Mouse (Mus musculus): ENCODE measurements around the gene Acaca.
"Not testable (repeated sequence)": the region's sequence is repeated elsewhere in the genome, so short reads cannot be mapped to it uniquely, and the experiment has no call there.

The Acaca gene

GRCm38 (mm10) chr11:84353058-84353726 is 223.7 kb downstream of the Acaca start:
- Histone ChIP-seq H3K27me3 (ENCODE audit: control insufficient read depth, insufficient read depth, low read length, poor library complexity, severe bottlenecking) (no peaks in the 10 kb centered on the region), H3K36me3 (ENCODE audit: control insufficient read depth, insufficient read depth, low read length, poor library complexity, severe bottlenecking) (no peaks in the 10 kb centered on the region)
- DNase-seq (ENCODE audit: low read depth, low spot score), result no peak

DNA sequence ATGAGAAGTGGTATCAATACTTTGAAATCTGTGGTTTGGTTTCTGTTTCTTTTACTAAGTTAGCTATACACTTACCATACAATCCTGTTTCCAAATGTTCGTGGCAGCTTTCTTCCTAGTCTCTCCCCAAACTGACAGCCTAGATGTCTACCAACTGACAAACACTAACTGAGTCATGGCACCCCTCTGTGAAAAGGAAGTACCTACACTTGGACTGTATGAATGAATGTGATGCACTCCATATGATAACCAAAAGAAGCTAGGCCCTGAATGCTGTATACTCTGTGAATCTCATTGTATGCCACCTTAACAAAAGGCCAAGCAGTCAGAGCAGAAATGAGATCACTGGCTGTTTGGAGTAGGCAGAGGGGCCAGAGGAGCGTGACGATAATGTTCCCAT is 227.8 kb downstream of the Acaca start:
- Histone ChIP-seq H3K36me3 (ENCODE audit: control insufficient read depth, insufficient read depth, low read length, poor library complexity, severe bottlenecking) (no peaks in the 10 kb centered on the region), H3K27me3 (ENCODE audit: control insufficient read depth, insufficient read depth, low read length, poor library complexity, severe bottlenecking) (no peaks in the 10 kb centered on the region)
- DNase-seq (ENCODE audit: low read depth, low spot score), result no peak

DNA sequence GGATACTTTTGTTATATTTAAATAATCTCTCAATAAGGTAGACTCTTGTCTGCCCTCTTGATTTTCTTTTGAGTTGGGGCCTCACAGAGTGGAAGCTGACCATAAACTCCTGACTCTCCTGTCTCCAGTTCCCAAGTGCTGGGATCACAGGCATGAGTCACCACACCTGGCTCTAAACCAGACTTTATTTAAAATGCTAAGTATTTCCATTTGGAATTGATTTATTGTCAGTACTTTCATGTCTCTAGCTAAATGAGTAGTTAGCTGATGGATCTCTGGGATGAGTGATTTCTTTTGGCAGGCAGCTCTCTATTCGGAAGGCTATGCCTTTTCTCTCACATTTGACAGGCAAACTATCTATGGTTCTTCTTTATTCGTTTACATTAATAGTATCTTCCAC is 228.3 kb downstream of the Acaca start:
- Histone ChIP-seq H3K27me3 (ENCODE audit: control insufficient read depth, insufficient read depth, low read length, poor library complexity, severe bottlenecking) (no peaks in the 10 kb centered on the region), H3K36me3 (ENCODE audit: control insufficient read depth, insufficient read depth, low read length, poor library complexity, severe bottlenecking) (no peaks in the 10 kb centered on the region)
- no peak for DNase-seq (ENCODE audit: low read depth, low spot score)

DNA sequence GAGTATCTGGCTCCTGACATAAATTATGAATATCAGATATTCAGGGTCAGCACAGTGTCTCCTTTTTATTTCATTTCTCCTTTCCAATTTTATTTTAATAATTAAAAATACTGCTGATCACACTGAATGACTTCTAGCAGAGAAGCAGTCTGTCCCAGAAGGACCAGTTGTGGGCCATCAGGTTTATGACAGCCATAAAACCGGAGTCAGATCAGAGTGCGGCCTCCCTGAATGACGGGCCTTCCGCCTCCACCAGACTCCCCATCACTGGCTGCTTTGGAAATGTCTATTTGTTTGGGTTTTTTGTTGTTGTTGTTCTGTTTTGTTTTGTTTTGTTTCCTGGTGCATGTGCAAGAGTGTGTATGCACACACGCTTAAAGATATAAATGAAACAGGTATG is 232.1 kb downstream of the Acaca start:
- no peak for DNase-seq (ENCODE audit: low read depth, low spot score)
- no peaks in the 10 kb centered on the region for H3K36me3 ChIP-seq (ENCODE audit: control insufficient read depth, insufficient read depth, low read length, poor library complexity, severe bottlenecking)
- H3K27me3 ChIP-seq (ENCODE audit: control insufficient read depth, insufficient read depth, low read length, poor library complexity, severe bottlenecking), result no peaks in the 10 kb centered on the region

- no peaks in the 10 kb centered on the region for H3K36me3 ChIP-seq (ENCODE audit: control insufficient read depth, insufficient read depth, low read length, poor library complexity, severe bottlenecking)
- no peaks in the 10 kb centered on the region for H3K27me3 ChIP-seq (ENCODE audit: control insufficient read depth, insufficient read depth, low read length, poor library complexity, severe bottlenecking)
- no peak for DNase-seq (ENCODE audit: low read depth, low spot score)
These were observed 233.3 kb downstream of the Acaca start for GRCm38 (mm10) chr11:84362633-84363243.

DNA sequence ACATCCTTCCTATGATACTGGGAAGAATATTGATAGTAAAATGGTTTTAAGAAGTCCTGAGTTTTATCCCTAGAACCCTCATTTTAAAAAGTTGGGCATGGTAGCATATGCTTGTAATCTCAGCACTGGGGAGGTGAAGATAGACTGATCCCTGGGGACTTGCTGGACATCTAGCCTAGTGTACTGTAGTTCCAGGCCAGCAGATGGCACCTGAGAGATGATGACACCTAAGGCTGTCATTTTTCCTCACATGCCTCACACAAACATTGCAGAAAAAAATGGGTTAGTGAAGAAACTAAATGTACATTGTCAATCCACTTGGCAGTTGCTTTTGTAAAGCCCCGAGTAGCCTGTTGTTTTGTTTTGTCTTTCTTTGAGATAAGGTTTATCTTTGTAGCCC is 235.8 kb downstream of the Acaca start:
- DNase-seq (ENCODE audit: low read depth, low spot score), result peak; percentile 9
- no peaks in the 10 kb centered on the region for H3K27me3 ChIP-seq (ENCODE audit: control insufficient read depth, insufficient read depth, low read length, poor library complexity, severe bottlenecking)
- no peaks in the 10 kb centered on the region for H3K36me3 ChIP-seq (ENCODE audit: control insufficient read depth, insufficient read depth, low read length, poor library complexity, severe bottlenecking)

- Histone ChIP-seq H3K27me3 (ENCODE audit: control insufficient read depth, insufficient read depth, low read length, poor library complexity, severe bottlenecking) (no peaks in the 10 kb centered on the region), H3K36me3 (ENCODE audit: control insufficient read depth, insufficient read depth, low read length, poor library complexity, severe bottlenecking) (no peaks in the 10 kb centered on the region)
- DNase-seq (ENCODE audit: low read depth, low spot score), result peak; percentile 30
These were observed 239.4 kb downstream of the Acaca start for GRCm38 (mm10) chr11:84368902-84369301.

GRCm38 (mm10) chr11:84373122-84373521 is 243.7 kb downstream of the Acaca start:
- Histone ChIP-seq H3K27me3 (ENCODE audit: control insufficient read depth, insufficient read depth, low read length, poor library complexity, severe bottlenecking) (no peaks in the 10 kb centered on the region), H3K36me3 (ENCODE audit: control insufficient read depth, insufficient read depth, low read length, poor library complexity, severe bottlenecking) (no peaks in the 10 kb centered on the region)

DNA sequence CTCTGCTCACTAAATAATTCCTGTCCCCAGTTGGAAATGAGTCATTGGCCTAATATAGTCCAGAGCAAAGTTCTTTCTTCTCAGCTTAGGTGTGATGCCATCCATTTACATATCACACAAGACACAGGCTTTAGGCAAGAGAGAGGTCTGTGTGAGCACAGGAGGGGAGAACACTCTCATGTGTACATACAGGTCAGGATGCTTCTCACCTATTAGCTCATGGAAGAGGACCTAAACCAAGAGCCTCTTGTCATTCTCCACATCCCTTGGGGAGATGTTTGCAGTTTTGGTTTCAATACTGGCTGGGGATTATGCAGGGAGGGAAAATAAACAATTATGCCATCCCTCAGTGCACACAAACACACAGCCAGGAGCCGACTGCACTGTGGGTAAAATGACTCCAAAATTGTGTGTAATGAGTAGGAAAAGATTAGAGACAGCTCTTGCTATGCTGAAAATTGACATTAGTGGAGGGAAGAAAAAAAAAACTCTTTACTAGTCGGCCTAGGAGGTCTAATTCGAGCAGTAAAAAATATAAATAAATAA is 246.6 kb downstream of the Acaca start:
- DNase-seq (ENCODE audit: low read depth, low spot score), result no peak
- Histone ChIP-seq H3K36me3 (ENCODE audit: control insufficient read depth, insufficient read depth, low read length, poor library complexity, severe bottlenecking) (no peaks in the 10 kb centered on the region), H3K27me3 (ENCODE audit: control insufficient read depth, insufficient read depth, low read length, poor library complexity, severe bottlenecking) (no peaks in the 10 kb centered on the region)

More at GRCm38 (mm10) chr11:84373122-84373521, 243.7 kb downstream of the Acaca start:
- no peak for DNase-seq (ENCODE audit: low read depth, low spot score)

DNA sequence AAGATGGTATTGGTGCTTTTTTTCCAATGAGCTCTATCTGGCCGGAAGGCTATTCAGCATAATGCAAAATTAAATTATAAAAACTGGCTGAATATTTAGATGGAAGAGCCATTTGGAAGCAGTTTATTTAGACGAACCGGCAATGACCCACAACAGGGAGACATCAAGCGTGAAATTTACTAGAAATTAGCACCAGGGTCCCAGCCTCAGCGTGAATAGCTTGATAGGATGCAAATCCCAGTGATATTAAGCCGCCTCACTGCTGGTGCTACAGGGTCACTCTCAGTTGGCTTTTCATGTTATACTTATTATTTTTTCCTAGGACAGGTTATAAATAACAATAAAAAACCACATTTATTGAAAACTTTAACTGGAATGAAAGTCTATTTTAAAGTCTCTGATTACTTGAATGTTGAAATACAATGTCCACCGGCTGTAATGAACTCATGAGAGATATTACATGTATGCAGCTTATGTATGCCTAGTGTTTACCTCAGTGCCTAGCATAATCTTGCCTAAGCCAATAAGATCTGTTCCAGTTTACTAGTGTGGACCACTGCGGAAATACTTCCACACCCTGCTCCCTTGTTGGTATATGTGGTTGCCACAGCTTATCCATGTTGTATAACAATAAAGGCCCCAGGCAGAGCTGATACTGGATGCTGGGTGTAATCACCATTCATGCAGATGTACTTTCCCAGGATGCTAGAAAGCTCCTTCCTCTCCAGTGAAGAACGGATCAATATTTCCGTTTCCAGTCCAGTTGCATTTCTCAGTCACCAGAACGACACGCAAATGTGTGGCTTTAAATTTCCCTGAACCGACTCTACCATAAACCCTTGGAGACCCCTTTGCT is 247.3 kb downstream of the Acaca start:
- H3K27me3 ChIP-seq (ENCODE audit: control insufficient read depth, insufficient read depth, low read length, poor library complexity, severe bottlenecking), result no peaks in the 10 kb centered on the region
- DNase-seq (ENCODE audit: low read depth, low spot score), result no peak
- no peaks in the 10 kb centered on the region for H3K36me3 ChIP-seq (ENCODE audit: control insufficient read depth, insufficient read depth, low read length, poor library complexity, severe bottlenecking)

- DNase-seq (ENCODE audit: low read depth, low spot score), result no peak
- Histone ChIP-seq H3K27me3 (ENCODE audit: control insufficient read depth, insufficient read depth, low read length, poor library complexity, severe bottlenecking) (no peaks in the 10 kb centered on the region), H3K36me3 (ENCODE audit: control insufficient read depth, insufficient read depth, low read length, poor library complexity, severe bottlenecking) (0 out of 2 replicates have a peak, but pooled peaks cover 1% of the 10 kb centered on the region)
These were observed 253.0 kb downstream of the Acaca start for GRCm38 (mm10) chr11:84382450-84382849.

DNA sequence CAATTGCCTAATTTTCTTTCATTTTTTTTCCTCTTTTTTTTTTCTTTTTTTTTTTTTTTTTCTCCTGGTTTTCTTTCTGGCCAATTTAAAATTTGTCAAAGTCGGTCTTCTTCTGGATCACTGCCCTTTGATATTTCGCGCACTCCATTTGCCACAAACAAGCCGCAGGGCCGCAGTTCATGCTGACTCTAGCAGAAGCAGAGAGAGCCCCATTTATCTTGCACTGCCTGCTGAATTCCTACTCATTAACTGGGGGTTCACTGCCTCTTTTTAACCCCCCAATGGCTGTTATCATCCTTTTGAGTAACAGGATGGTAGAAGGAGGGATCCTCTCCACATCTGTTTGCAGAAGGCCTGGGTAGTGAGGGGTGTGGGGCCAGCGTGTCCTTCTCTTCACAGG is 254.4 kb downstream of the Acaca start:
- H3K27me3 ChIP-seq (ENCODE audit: control insufficient read depth, insufficient read depth, low read length, poor library complexity, severe bottlenecking), result no peaks in the 10 kb centered on the region
- 0 out of 2 replicates have a peak, but pooled peaks cover 1% of the 10 kb centered on the region for H3K36me3 ChIP-seq (ENCODE audit: control insufficient read depth, insufficient read depth, low read length, poor library complexity, severe bottlenecking)
- no peak for DNase-seq (ENCODE audit: low read depth, low spot score)

- DNase-seq (ENCODE audit: low read depth, low spot score), result no peak
- Histone ChIP-seq H3K36me3 (ENCODE audit: control insufficient read depth, insufficient read depth, low read length, poor library complexity, severe bottlenecking) (0 out of 2 replicates have a peak, but pooled peaks cover 1% of the 10 kb centered on the region), H3K27me3 (ENCODE audit: control insufficient read depth, insufficient read depth, low read length, poor library complexity, severe bottlenecking) (no peaks in the 10 kb centered on the region)
These were observed 259.9 kb downstream of the Acaca start for GRCm38 (mm10) chr11:84389332-84389731.

- no peak for DNase-seq (ENCODE audit: low read depth, low spot score)
- H3K27me3 ChIP-seq (ENCODE audit: control insufficient read depth, insufficient read depth, low read length, poor library complexity, severe bottlenecking), result no peaks in the 10 kb centered on the region
- H3K36me3 ChIP-seq (ENCODE audit: control insufficient read depth, insufficient read depth, low read length, poor library complexity, severe bottlenecking), result 0 out of 2 replicates have a peak, but pooled peaks cover 1% of the 10 kb centered on the region
These were observed 261.7 kb downstream of the Acaca start for GRCm38 (mm10) chr11:84391126-84391525.

DNA sequence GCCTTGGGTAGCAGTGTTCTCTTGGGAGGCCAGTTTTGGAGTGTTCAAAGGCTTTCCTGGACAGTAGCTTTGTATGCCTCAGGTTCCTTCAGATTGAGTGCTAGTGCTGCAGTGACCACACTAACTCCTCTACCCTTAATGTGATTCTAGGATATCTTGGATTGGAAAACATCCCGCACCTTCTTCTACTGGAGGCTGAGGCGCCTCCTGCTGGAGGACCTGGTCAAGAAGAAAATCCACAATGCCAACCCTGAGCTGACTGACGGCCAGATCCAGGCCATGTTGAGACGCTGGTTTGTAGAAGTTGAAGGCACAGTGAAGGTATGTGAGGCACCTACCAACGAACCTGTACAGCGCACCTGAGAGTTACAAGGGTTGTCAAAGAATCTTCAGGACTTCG is 262.6 kb downstream of the Acaca start:
- H3K36me3 ChIP-seq (ENCODE audit: control insufficient read depth, insufficient read depth, low read length, poor library complexity, severe bottlenecking); H3K27me3 ChIP-seq (ENCODE audit: control insufficient read depth, insufficient read depth, low read length, poor library complexity, severe bottlenecking); DNase-seq (ENCODE audit: low read depth, low spot score): not testable (repeated sequence)

All from splenic B cell, adult 2 months (primary cell).